Mouse (Mus musculus): ENCODE results near the gene Ube2l6.

GRCm38 (mm10) chr2:84788316-84788715 lies 10.3 kb upstream of the Ube2l6 start:
- TF ChIP-seq CTCF (IDR thresholded peaks at IDR 0.05; ENCODE audit: low read depth, low read length) (no peak), GATA1 (IDR thresholded peaks at IDR 0.05; ENCODE audit: borderline replicate concordance, low read length) (no peak), GATA2 (IDR thresholded peaks at IDR 0.05; ENCODE audit: borderline replicate concordance, low read depth, low read length) (no peak), TAL1 (conservative IDR thresholded peaks at IDR 0.05; ENCODE audit: low read depth, low read length) (no peak), POLR2AphosphoS5 (IDR thresholded peaks at IDR 0.05; ENCODE audit: insufficient replicate concordance, low read depth, low read length) (no peak)
